Mouse (Mus musculus) spleen, postnatal 36 days (tissue): ENCODE results near the gene Defb41.
"Not testable (repeated sequence)": the region's sequence is repeated elsewhere in the genome, so short reads cannot be mapped to it uniquely, and the experiment has no call there.

Experiments
- DNase-seq, 2 experiments: peaks; one replicate each; pipeline ENCODE4 v3.0.0; 2022; ENCODE audit warnings: low spot score in 2 of 2, mixed read lengths in 1 of 2

Gene Defb41

GRCm38 (mm10) chr1:18265038-18265437, at the start of gene Defb41:
Gene Defb41 (minus strand): TSS chr1:18265138.
- DNase-seq = no peak

DNA sequence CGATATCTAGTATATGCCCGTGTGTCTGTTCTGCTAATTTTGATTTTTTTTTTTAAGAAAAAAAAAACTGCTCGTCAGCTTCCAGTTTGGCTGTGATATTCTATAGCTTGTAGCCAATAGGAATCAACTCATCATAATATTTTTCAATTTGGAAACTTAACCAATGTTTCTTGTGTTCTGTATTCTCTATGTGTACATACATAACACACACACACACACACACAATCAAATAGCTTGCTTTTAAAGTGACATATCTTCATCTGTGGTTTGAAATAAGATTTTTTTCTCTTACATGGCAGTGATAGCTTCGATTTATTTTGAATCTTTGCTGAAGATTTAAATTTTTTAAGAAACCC, 43.5 kb upstream of the Defb41 start:
- DNase-seq = no peak

DNA sequence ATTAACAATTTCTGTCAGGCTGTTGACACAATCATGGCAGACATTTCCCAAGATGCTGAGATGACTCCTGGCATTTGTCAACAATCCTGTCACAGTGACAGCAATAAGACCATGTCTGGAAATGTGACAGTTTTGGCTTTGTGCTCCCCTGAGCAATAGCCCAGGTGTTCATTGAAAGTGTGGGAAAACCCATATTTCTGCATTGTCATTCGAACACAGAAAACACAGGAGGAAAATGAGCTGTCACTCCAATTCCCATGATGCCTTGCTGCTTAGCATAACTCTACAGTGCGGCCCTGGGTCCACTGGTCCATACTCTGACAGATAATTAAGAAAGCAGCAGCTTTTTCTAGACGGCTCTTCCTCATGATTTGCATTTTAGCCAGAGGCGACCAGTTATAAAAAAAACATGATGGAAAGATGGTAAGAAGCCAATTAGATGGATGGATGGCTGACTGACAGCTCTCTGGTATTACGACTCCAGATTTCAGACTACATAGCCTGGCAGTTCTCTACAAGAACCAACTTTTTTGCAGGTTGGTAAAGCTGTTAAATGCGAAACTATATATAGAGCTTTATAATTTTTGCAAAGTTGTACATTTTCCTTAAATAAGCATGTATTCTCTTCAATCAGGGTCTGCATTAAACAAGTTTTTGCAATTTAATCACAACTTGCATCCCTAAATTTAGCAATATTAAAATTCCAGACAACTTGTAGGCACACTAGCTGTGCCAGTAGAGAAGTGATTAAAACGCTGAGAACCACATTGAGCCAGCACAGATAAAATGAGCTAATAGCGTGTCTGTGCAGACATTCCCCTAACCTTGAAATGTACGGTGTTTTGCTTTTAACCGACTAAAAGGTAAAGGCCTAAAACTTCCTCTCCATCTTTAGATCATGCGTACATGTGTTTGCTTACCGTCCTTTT, 42.9 kb upstream of the Defb41 start:
- no peak for DNase-seq

DNA sequence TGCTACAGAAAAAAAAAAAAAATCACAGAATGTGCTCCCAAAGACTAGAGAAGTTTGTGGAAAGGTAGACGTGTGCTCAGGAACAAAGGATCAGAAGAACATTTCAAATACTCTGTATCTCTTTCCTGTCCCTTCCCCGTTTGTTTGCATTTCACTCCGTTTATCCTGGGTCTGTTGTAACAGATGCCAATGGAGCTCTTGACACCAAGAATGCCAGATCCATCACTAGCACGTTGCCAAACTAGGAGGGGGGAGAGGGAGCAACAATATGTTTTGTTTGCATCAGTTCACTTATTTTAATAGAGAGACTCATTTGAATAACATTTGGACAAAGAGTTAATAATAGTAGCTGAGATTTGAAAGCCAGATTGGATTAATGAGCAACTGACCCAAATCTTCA, 27.6 kb upstream of the Defb41 start:
- DNase-seq = no peak

- no peak for DNase-seq
Measured at GRCm38 (mm10) chr1:18288860-18289259, 23.9 kb upstream of the Defb41 start.

- no peak for DNase-seq
Measured at GRCm38 (mm10) chr1:18287371-18287770, 22.4 kb upstream of the Defb41 start.

DNA sequence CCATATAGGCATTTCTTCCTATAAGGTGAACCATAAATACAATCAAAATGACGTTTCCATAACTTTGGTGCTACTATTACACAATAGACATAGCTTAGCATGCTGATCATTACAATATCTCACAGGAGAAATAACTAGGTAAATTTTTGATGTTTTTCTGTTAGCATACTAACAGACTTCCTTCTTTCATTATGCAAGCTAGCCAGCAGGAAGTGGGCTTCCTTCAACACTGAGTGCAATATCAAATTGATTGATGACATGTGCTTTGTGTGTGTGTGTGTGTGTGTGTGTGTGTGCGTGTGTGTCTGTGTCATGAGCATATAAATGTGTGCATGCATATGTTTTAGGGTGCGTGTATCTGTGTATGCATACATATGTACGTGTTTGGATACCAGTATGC, 6.2 kb upstream of the Defb41 start:
- DNase-seq = no peak

- no peak for DNase-seq
Measured at GRCm38 (mm10) chr1:18268845-18269244, 3.9 kb upstream of the Defb41 start.

GRCm38 (mm10) chr1:18245801-18246580, 18.9 kb downstream of the Defb41 start:
- DNase-seq = not testable (repeated sequence)

DNA sequence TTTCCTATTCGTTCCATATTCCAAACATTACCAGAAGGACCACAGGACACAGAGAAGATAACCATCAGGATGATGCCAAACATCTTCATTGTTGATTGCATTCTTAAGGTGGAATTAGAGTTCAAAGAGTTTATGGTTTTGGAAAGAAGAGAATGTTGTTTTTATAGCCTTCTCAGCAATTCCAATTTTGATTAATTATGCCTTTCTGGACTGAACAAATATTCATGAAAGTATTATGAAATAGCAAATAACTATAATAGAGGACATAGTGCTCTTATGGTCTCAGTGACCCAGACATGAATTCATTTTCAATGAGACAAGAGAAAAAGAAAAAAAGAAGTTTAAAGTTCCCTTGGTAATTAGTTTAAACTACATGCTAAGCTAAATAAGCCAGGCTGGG, 27.6 kb downstream of the Defb41 start, which contains the start of gene Defb18:
Gene Defb18 (minus strand): TSS at position 101 of the 400 bp plus-strand sequence.
- no peak for DNase-seq

GRCm38 (mm10) chr1:18223385-18223945, 41.5 kb downstream of the Defb41 start:
- no peak for DNase-seq
